Mouse (Mus musculus): Measurements from ENCODE around the gene Sohlh2. TPM values are rescaled to one million over a fixed set of nuclear protein-coding genes. Genes with fewer than 3 reads are reported as not detected.

The Sohlh2 gene
- polyA plus RNA-seq, 1 experiment from 2014 or later, result not detected

DNA sequence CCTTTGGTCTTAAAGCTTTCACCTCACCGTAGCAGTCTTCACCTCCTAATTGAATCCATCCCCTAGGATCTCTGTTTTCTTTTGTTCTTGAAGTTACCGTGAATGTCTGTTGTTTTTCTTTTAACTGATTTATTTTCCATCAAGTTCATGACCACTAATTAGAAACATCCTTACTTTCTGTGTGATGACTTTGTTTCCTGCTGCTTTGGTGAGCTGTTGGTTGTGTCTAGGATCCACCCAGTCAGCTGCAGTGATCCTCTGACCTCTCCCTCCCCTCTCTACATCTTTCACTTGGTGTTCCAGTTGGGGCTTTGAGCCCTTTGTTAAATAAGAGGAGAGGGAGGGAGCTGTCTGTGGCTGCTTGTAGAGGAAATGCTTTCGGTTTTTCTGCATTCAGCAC is 33.7 kb upstream of the Sohlh2 start:
- TF ChIP-seq EP300 (IDR thresholded peaks at IDR 0.05; ENCODE audit: low read depth), result no peak
- TF ChIP-seq CTCF (IDR thresholded peaks at IDR 0.05; ENCODE audit: low read depth), result no peak
- no peaks in the 10 kb centered on the region for H3K9me3 ChIP-seq (ENCODE audit: low read length)
- H3K36me3 ChIP-seq (replicated peaks; ENCODE audit: insufficient read depth, low read length), result no peaks in the 10 kb centered on the region
- H3K4me1 ChIP-seq (ENCODE audit: insufficient read depth), result no peaks in the 10 kb centered on the region
- WGBS (ENCODE audit: insufficient replicate concordance), result 48% methylated on average over 3 of the region's 3 CpGs
- no peaks in the 10 kb centered on the region for H3K27me3 ChIP-seq (ENCODE audit: insufficient read depth, low read length)
- H3K4me3 ChIP-seq (ENCODE audit: low read depth, low read length), result no peak overlapping the region
- H3K9ac ChIP-seq (replicated peaks), result no peak overlapping the region
- DNase-seq (no peak), ATAC-seq (no peak)
- H3K4me2 ChIP-seq (ENCODE audit: low read depth, low read length), result no peak overlapping the region
- no peak overlapping the region for H3K27ac ChIP-seq (ENCODE audit: low read depth)

DNA sequence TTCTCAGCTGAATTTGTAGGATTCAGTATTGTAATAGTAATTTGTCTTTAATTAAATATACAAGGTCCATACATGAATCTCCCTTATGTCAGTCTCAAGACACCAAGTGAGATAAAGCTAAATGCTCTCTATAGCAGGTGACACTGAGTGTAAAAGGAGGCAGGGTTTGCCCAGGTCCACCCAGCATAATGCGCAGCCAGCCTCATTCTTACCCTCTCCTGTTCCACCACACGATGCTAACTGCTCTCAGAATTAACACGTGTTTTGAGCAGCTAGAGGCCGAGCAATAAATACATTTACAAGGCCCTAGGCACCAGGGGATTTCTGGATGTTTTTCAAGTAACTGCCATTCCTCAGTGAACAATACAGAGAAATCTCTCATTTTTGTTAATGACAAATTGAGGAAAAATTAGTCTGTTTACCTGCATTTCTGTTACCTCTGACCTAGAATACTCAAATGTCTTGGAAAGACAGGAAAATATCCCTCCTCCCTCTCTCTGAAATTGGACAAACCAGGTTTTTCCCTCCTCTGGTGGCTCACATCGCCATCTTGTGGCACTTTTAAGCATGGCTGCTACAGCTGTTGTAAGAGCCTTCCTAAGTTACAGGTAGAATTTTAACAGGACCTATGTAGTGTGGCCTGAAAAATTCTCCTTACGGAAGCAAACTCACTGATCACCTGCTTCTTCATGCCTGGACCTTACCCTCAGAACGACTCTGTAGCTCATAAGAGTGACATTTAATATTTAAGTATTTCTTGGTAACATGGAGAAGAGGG is 30.0 kb upstream of the Sohlh2 start:
- DNase-seq, result peak; percentile 49
- no peak overlapping the region for H3K9ac ChIP-seq (replicated peaks)

DNA sequence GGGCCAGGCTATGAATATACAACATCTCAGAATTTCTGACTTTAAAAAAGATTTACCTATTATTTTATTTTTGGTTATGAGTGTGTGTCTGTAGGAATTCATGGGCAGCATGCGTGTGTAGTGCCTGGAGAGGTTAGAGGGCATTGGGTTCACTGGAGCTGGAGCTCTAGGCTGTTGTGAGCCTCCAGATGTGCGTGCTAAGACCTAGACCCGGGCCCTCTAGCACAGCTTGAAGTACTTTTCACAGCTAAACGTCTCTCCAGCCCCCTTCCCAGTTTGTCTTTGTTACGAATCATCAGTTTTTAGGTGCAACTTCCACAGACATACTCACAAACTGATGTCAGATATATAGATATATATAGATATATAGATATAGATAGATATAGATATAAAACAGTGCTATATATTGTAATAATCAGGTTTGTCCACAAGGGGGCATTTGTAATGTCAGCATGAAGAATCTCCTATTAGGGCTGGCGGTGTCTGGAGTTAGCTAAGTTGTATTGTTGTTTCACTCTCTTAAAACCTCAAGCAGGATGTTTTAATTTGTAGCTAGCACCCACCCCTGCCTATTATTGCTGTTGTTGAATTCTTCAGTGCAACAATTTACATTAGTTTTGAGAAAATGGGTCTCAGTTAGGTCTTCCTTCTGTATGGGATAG is 29.0 kb upstream of the Sohlh2 start:
- no peaks in the 10 kb centered on the region for H3K27me3 ChIP-seq (ENCODE audit: insufficient read depth, low read length)
- H3K9me3 ChIP-seq (ENCODE audit: low read length), result no peaks in the 10 kb centered on the region
- no peaks in the 10 kb centered on the region for H3K36me3 ChIP-seq (replicated peaks; ENCODE audit: insufficient read depth, low read length)
- H3K4me3 ChIP-seq (ENCODE audit: low read depth, low read length), result no peak overlapping the region
- no peak for ATAC-seq
- H3K9ac ChIP-seq (replicated peaks), result no peak overlapping the region
- no peak overlapping the region for H3K27ac ChIP-seq (ENCODE audit: low read depth)
- no peaks in the 10 kb centered on the region for H3K4me1 ChIP-seq (ENCODE audit: insufficient read depth)
- WGBS (ENCODE audit: insufficient replicate concordance), result 59% methylated on average over 6 of the region's 6 CpGs
- no peak for DNase-seq
- TF ChIP-seq EP300 (IDR thresholded peaks at IDR 0.05; ENCODE audit: low read depth) (no peak), CTCF (IDR thresholded peaks at IDR 0.05; ENCODE audit: low read depth) (peak; percentile 59)
- no peak overlapping the region for H3K4me2 ChIP-seq (ENCODE audit: low read depth, low read length)

More for the DNA sequence above, 30.0 kb upstream of the Sohlh2 start:
- Histone ChIP-seq H3K4me3 (ENCODE audit: low read depth, low read length) (no peak overlapping the region), H3K4me1 (ENCODE audit: insufficient read depth) (no peaks in the 10 kb centered on the region), H3K27me3 (ENCODE audit: insufficient read depth, low read length) (no peaks in the 10 kb centered on the region), H3K36me3 (replicated peaks; ENCODE audit: insufficient read depth, low read length) (no peaks in the 10 kb centered on the region), H3K4me2 (ENCODE audit: low read depth, low read length) (no peak overlapping the region), H3K9me3 (ENCODE audit: low read length) (no peaks in the 10 kb centered on the region), H3K27ac (ENCODE audit: low read depth) (no peak overlapping the region)
- WGBS (ENCODE audit: insufficient replicate concordance), result 46% methylated on average over 7 of the region's 7 CpGs
- TF ChIP-seq EP300 (IDR thresholded peaks at IDR 0.05; ENCODE audit: low read depth) (no peak), CTCF (IDR thresholded peaks at IDR 0.05; ENCODE audit: low read depth) (peak; percentile 69)
- no peak for ATAC-seq

DNA sequence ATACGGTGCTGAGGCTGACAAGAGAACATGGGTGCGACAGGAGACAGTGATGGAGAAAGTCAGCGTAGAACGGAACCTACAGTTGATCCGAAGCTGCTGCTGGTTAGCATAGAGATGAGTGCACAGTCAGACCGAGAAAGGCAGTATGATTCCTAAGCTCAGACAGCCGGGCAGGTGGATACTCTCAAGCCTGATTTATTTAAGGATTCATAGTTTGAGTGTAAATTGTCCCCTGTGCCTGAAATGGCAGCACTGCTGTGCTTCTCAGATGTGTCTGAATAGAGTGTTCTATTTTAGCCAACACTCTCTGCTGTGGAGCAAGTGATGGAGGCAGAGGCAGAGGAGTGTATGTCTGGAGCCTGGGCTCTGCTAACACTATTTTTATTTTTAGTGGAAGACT is 27.7 kb upstream of the Sohlh2 start:
- no peak for ATAC-seq
- Histone ChIP-seq H3K4me2 (ENCODE audit: low read depth, low read length) (no peak overlapping the region), H3K36me3 (replicated peaks; ENCODE audit: insufficient read depth, low read length) (no peaks in the 10 kb centered on the region), H3K9me3 (ENCODE audit: low read length) (no peaks in the 10 kb centered on the region), H3K27ac (ENCODE audit: low read depth) (no peak overlapping the region), H3K4me1 (ENCODE audit: insufficient read depth) (no peaks in the 10 kb centered on the region), H3K4me3 (ENCODE audit: low read depth, low read length) (no peak overlapping the region), H3K9ac (replicated peaks) (no peak overlapping the region), H3K27me3 (ENCODE audit: insufficient read depth, low read length) (no peaks in the 10 kb centered on the region)
- DNase-seq, result no peak
- 82% methylated on average over 7 of the region's 7 CpGs for WGBS (ENCODE audit: insufficient replicate concordance)
- TF ChIP-seq EP300 (IDR thresholded peaks at IDR 0.05; ENCODE audit: low read depth) (no peak), CTCF (IDR thresholded peaks at IDR 0.05; ENCODE audit: low read depth) (no peak)

DNA sequence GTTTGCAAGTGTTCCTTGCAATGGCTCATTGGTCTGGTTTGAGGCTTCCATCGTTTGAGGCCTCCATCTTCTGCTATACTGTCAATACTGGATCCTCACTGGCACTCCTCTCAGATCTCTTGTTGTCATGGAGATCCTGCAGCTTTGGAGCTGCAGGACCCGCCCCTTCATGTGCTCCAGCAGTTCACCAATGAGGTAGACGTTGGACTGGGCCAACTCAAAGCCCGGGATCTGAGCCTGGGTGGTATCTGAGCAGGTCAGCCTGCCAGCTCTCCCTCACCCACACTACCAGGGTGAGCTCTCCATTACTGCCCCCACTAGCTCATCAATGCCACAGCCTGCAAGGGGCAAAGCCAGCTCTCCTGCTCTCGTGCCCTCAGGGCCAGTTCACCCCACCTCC is 24.4 kb upstream of the Sohlh2 start:
- Histone ChIP-seq H3K9me3 (ENCODE audit: low read length) (no peaks in the 10 kb centered on the region), H3K4me3 (ENCODE audit: low read depth, low read length) (no peak overlapping the region), H3K4me1 (ENCODE audit: insufficient read depth) (no peaks in the 10 kb centered on the region), H3K27ac (ENCODE audit: low read depth) (no peak overlapping the region), H3K27me3 (ENCODE audit: insufficient read depth, low read length) (no peaks in the 10 kb centered on the region), H3K36me3 (replicated peaks; ENCODE audit: insufficient read depth, low read length) (no peaks in the 10 kb centered on the region), H3K4me2 (ENCODE audit: low read depth, low read length) (no peak overlapping the region), H3K9ac (replicated peaks) (no peak overlapping the region)
- WGBS (ENCODE audit: insufficient replicate concordance), result 61% methylated on average over 5 of the region's 5 CpGs
- ATAC-seq (no peak), DNase-seq (no peak)
- TF ChIP-seq CTCF (IDR thresholded peaks at IDR 0.05; ENCODE audit: low read depth) (no peak), EP300 (IDR thresholded peaks at IDR 0.05; ENCODE audit: low read depth) (no peak)

DNA sequence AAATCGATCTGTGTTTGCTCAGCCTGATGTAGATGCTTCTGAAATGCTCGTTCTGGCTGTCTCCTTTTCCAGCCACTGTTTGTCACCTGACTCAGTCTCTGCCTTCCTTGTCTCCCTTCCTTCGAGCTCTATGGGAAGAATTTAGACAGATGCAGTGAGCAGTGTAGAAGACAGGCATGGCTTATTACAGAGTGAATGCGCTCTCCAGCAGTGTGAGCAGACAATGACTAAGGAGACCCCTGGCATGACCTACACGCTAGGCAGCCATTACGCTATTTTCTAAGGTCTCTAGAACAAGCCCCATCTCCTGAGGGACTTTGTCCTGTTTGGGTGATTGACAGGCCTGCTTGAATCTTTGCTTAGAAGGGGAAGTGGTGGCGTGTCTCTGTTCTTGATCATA is 20.7 kb upstream of the Sohlh2 start:
- Histone ChIP-seq H3K4me2 (ENCODE audit: low read depth, low read length) (no peak overlapping the region), H3K9me3 (ENCODE audit: low read length) (no peaks in the 10 kb centered on the region), H3K27ac (ENCODE audit: low read depth) (no peak overlapping the region), H3K9ac (replicated peaks) (no peak overlapping the region), H3K4me1 (ENCODE audit: insufficient read depth) (no peaks in the 10 kb centered on the region), H3K4me3 (ENCODE audit: low read depth, low read length) (no peak overlapping the region), H3K36me3 (replicated peaks; ENCODE audit: insufficient read depth, low read length) (no peaks in the 10 kb centered on the region), H3K27me3 (ENCODE audit: insufficient read depth, low read length) (no peaks in the 10 kb centered on the region)
- WGBS (ENCODE audit: insufficient replicate concordance), result 65% methylated on average over 7 of the region's 7 CpGs
- no peak for ATAC-seq
- no peak for DNase-seq
- TF ChIP-seq CTCF (IDR thresholded peaks at IDR 0.05; ENCODE audit: low read depth) (no peak), EP300 (IDR thresholded peaks at IDR 0.05; ENCODE audit: low read depth) (no peak)
